Mouse (Mus musculus): ENCODE measurements around the gene Rpp40. TPM values are rescaled to one million over a fixed set of nuclear protein-coding genes. Genes with fewer than 3 reads are reported as not detected.

The Rpp40 gene
- 5.6 to 10.4 TPM (median 8.2 TPM) in 4 replicates for total RNA-seq (2023)

GRCm38 (mm10) chr13:35905879-35906481, at the start of gene Rpp40:
Gene Rpp40, minus strand, starts transcription at chr13:35906359.

Other genes starting within 250 kb of the Rpp40 start
- 20.1 to 22.9 TPM (median 21.2 TPM) in 4 replicates for gene Cdyl, start 246.5 kb downstream of the Rpp40 start, total RNA-seq (2023)
- gene Ppp1r3g, start 52.5 kb upstream of the Rpp40 start, total RNA-seq (2023), result not detected in 4 replicates
- 39.3 to 47.7 TPM (median 45.2 TPM) in 4 replicates for gene Fars2, start 211.1 kb upstream of the Rpp40 start, total RNA-seq (2023)
- gene Lyrm4, start 211.2 kb upstream of the Rpp40 start, total RNA-seq (2023), result 5.3 to 9.2 TPM (median 5.8 TPM) in 4 replicates

Data from B cell, adult 62 days (primary cell).